Mouse (Mus musculus): ENCODE results near the gene Cops3.

- TF ChIP-seq EP300 (IDR thresholded peaks at IDR 0.05; ENCODE audit: low read depth in 1 of 2, low read length in 2 of 2): no peak
- no peak for TF ChIP-seq POLR2AphosphoS2 (IDR thresholded peaks at IDR 0.05; ENCODE audit: low read length)
- TF ChIP-seq MAX (IDR thresholded peaks at IDR 0.05; ENCODE audit: low read length): no peak
- TF ChIP-seq ZKSCAN1 (IDR thresholded peaks at IDR 0.05; ENCODE audit: low read depth, low read length): no peak
- TF ChIP-seq USF1 (IDR thresholded peaks at IDR 0.05; ENCODE audit: low read depth, low read length): no peak
- no peak for TF ChIP-seq MAZ (IDR thresholded peaks at IDR 0.05; ENCODE audit: low read depth, low read length)
- TF ChIP-seq ZNF384 (IDR thresholded peaks at IDR 0.05; ENCODE audit: low read depth, low read length): no peak
- no peak; a peak in 1 of 6 replicates for TF ChIP-seq CTCF (IDR thresholded peaks at IDR 0.05 in 2 of 3, conservative IDR thresholded peaks at IDR 0.05 in 1 of 3; ENCODE audit: control insufficient read depth in 1 of 3, insufficient read depth in 1 of 3, low read depth in 2 of 3, low read length in 3 of 3, poor library complexity in 1 of 3, severe bottlenecking in 1 of 3)
- no peak for TF ChIP-seq HCFC1 (IDR thresholded peaks at IDR 0.05; ENCODE audit: low read depth, low read length)
- no peak for TF ChIP-seq POLR2A (IDR thresholded peaks at IDR 0.05; ENCODE audit: control insufficient read depth in 1 of 2, insufficient read depth in 1 of 2, low read depth in 1 of 2, low read length in 2 of 2, poor library complexity in 1 of 2)
- no peak for TF ChIP-seq BHLHE40 (IDR thresholded peaks at IDR 0.05; ENCODE audit: borderline replicate concordance, low read depth, low read length)
- no peak for TF ChIP-seq MXI1 (IDR thresholded peaks at IDR 0.05; ENCODE audit: low read depth, low read length)
- no peak for TF ChIP-seq ZMIZ1 (IDR thresholded peaks at IDR 0.05; ENCODE audit: low read depth, low read length)
- TF ChIP-seq RAD21 (IDR thresholded peaks at IDR 0.05; ENCODE audit: low read depth, low read length): no peak
Observed at GRCm38 (mm10) chr11:59885217-59885986, 45.8 kb upstream of the Cops3 start.

Measured in MEL (cell line).